Mouse (Mus musculus) heart, adult 2 months (tissue): ENCODE measurements around the gene Mtus2. TPM values are rescaled to one million over a fixed set of nuclear protein-coding genes. Genes with fewer than 3 reads are reported as not detected.

ENCODE experiments used
- DNase-seq, 2 experiments: peaks; one replicate each; pipeline ENCODE4 v3.0.0; 2021
- H3K27ac ChIP-seq: fragments of 200-600 bp; 2 replicates; pipeline ENCODE4 v1.8.1; 2022
- H3K27me3 ChIP-seq: fragments of 200-500 bp; 2 replicates; pipeline ENCODE4 v1.6.1; 2012; ENCODE audit warnings: mild to moderate bottlenecking, low read length, inconsistent platforms, mixed read lengths; ENCODE audit not compliant: control insufficient read depth, insufficient read depth
- H3K36me3 ChIP-seq: fragments of 200-500 bp; 2 replicates; pipeline ENCODE4 v1.6.1; 2012; ENCODE audit warnings: low read length, inconsistent platforms; ENCODE audit not compliant: control insufficient read depth, insufficient read depth
- H3K4me1 ChIP-seq: fragments of 200-500 bp; 2 replicates; pipeline ENCODE4 v1.6.1; 2011; ENCODE audit warnings: low read length; ENCODE audit not compliant: control insufficient read depth, insufficient read depth
- H3K4me3 ChIP-seq: fragments of 200-600 bp; 2 replicates; pipeline ENCODE4 v1.8.1; 2022
- H3K79me2 ChIP-seq: fragments of 200-500 bp; replicated peaks from 2 replicates; pipeline ENCODE4 v1.6.1; 2012; ENCODE audit warnings: mild to moderate bottlenecking, inconsistent platforms, low read length, moderate library complexity, mixed read lengths; ENCODE audit not compliant: control insufficient read depth, insufficient read depth
- H3K9ac ChIP-seq: fragments of 200-500 bp; 2 replicates; pipeline ENCODE4 v1.6.1; 2012; ENCODE audit warnings: low read depth, mild to moderate bottlenecking, control low read depth, inconsistent platforms, low read length, mixed read lengths
- CTCF ChIP-seq: fragments of 200-600 bp; IDR thresholded peaks from 2 replicates; pipeline ENCODE4 v1.8.1; 2022; ENCODE audit warnings: antibody characterized with exemption, mild to moderate bottlenecking, moderate library complexity
- EP300 ChIP-seq: fragments of 200-500 bp; IDR thresholded peaks from 2 replicates; pipeline ENCODE4 v1.6.1; 2011; ENCODE audit warnings: low read depth, low read length, control low read depth; ENCODE audit not compliant: insufficient read depth
- POLR2A ChIP-seq: fragments of 200-500 bp; IDR thresholded peaks from 2 replicates; pipeline ENCODE4 v1.6.1; 2011; ENCODE audit warnings: mild to moderate bottlenecking, low read depth, low read length, control low read depth; ENCODE audit not compliant: insufficient read depth
- WGBS: fragments of 180-500 bp; shearing (Covaris S2); methylation state at CpG from one replicate; pipeline ENCODE4 v1.1.7; 2018; 5-methylcytosine and 5-hydroxymethylcytosine counted together
- intact Hi-C: fragments of 180-260 bp; cut with DNase I; formaldehyde crosslinking; loops from one replicate; pipeline ENCODE4 v1.15.1; 2025
- polyA plus RNA-seq: library from polyadenylated mRNA; depleted of rRNA; stranded (reverse); fragments of >200 nt; gene quantifications from 2 replicates; pipeline ENCODE4 v1.2.3, GENCODE M21; 2012
- total RNA-seq, 2 experiments: library from RNA; stranded (reverse); gene quantifications; 2 replicates each; pipeline ENCODE4 v1.2.3; 2021

Mtus2 gene
- total and polyA plus RNA-seq, 3 experiments = 53.5 to 109 (median 96.9) TPM

- intact Hi-C loops = loop anchor here (10.0 kb wide), 1 partner anchor 830 kb away; no protein-coding TSS in a partner anchor
- peak; percentile 43 for TF ChIP-seq CTCF
- TF ChIP-seq POLR2A = no peak
Observed at GRCm38 (mm10) chr5:148244471-148244870, 287.4 kb downstream of the Mtus2 start.

DNA sequence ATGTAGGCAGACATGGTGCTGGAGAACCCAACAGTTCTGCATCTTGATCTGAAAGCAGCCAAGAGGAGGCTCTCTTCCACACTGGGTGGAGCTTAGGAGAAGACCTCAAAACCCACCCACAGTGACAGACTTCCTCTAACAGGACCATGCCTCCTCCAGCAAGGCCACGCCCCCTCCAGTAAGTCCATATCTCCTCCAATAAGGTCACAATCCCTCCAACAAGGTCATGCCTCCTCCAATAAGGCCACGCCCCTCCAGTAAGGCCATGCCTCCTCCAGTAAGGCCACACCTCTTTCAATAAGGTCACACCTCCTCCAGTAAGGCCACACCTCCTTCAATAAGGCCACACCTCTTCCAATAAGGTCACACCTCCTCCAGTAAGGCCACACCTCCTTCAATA lies 288.3 kb downstream of the Mtus2 start:
- Histone ChIP-seq H3K36me3 (no peaks in the 10 kb centered on the region), H3K4me3 (no peak overlapping the region), H3K27me3 (no peaks in the 10 kb centered on the region), H3K4me1 (no peaks in the 10 kb centered on the region; the same call in 1 of the 2 replicates), H3K79me2 (no peaks in the 10 kb centered on the region), H3K27ac (no peak overlapping the region), H3K9ac (no peak overlapping the region)
- WGBS = 83% methylated on average over 2 of the region's 2 CpGs
- no peak for DNase-seq
- no peak for TF ChIP-seq EP300
- intact Hi-C loops = loop anchor here (10.0 kb wide), 1 partner anchor 831 kb away; no protein-coding TSS in a partner anchor

More at GRCm38 (mm10) chr5:148244471-148244870, 287.4 kb downstream of the Mtus2 start:
- no peaks in the 10 kb centered on the region for H3K36me3 ChIP-seq
- no peaks in the 10 kb centered on the region for H3K79me2 ChIP-seq
- DNase-seq = no peak
- no peak overlapping the region for H3K4me3 ChIP-seq
- no peak overlapping the region for H3K9ac ChIP-seq
- H3K27ac ChIP-seq = no peak overlapping the region
- no peaks in the 10 kb centered on the region for H3K27me3 ChIP-seq
- 37% methylated on average over 1 of the region's 1 CpGs for WGBS
- H3K4me1 ChIP-seq = no peaks in the 10 kb centered on the region; the same call in 1 of the 2 replicates

DNA sequence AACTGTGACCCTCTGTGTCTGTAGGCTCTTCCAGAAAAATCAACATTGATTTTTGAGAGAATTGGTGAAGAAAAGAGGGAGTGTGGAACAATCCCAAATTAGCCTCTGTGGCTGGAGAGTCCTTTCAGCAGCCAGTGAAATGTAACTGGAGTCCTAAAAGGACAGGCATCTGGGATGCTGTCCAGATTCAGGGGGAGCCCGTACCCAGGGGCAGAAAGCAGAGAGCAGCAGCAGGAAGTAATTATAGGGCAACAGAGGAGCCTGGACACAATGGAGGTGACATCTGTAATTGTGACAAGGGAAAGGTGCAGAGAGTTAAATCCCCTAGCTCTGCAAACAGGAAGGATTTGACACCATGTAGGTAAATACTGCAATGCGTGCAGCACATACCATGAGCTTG lies 291.1 kb downstream of the Mtus2 start:
- Histone ChIP-seq H3K36me3 (no peaks in the 10 kb centered on the region), H3K27me3 (no peaks in the 10 kb centered on the region), H3K4me3 (no peak overlapping the region), H3K4me1 (no peaks in the 10 kb centered on the region; the same call in 1 of the 2 replicates), H3K79me2 (no peaks in the 10 kb centered on the region), H3K27ac (no peak overlapping the region), H3K9ac (no peak overlapping the region)
- intact Hi-C loops = loop anchor here (10.0 kb wide), 1 partner anchor 833 kb away; no protein-coding TSS in a partner anchor
- 20% methylated on average over 2 of the region's 2 CpGs for WGBS
- DNase-seq = peak in 1 of 2 experiments; percentile 13
- no peak for TF ChIP-seq CTCF
- no peak for TF ChIP-seq EP300
- TF ChIP-seq POLR2A = no peak

- intact Hi-C loops = no loop called here
- no peak overlapping the region for H3K9ac ChIP-seq
- no peaks in the 10 kb centered on the region for H3K27me3 ChIP-seq
- no peaks in the 10 kb centered on the region for H3K79me2 ChIP-seq
- no peak for DNase-seq
- no peaks in the 10 kb centered on the region for H3K36me3 ChIP-seq
- H3K27ac ChIP-seq = no peak overlapping the region
- TF ChIP-seq POLR2A (no peak), EP300 (no peak), CTCF (no peak)
- no peak overlapping the region for H3K4me3 ChIP-seq
- H3K4me1 ChIP-seq = no peaks in the 10 kb centered on the region; the same call in 1 of the 2 replicates
Observed at GRCm38 (mm10) chr5:148251847-148252246, 294.7 kb downstream of the Mtus2 start.

GRCm38 (mm10) chr5:148262016-148262415 lies 304.9 kb downstream of the Mtus2 start:
- Histone ChIP-seq H3K27me3 (no peaks in the 10 kb centered on the region; the same call in 1 of the 2 replicates), H3K4me3 (no peak overlapping the region), H3K9ac (no peak overlapping the region), H3K4me1 (no peaks in the 10 kb centered on the region), H3K27ac (no peak overlapping the region), H3K79me2 (no peaks in the 10 kb centered on the region), H3K36me3 (no peaks in the 10 kb centered on the region)
- no peak for DNase-seq
- intact Hi-C loops = no loop called here
- no peak for TF ChIP-seq CTCF
- WGBS = 87% methylated on average over 7 of the region's 7 CpGs

GRCm38 (mm10) chr5:148264819-148265707 lies 307.9 kb downstream of the Mtus2 start:
- intact Hi-C loops = no loop called here
- peak overlapping the region; percentile 84 for H3K27ac ChIP-seq
- peak; percentile 43 to 55 for DNase-seq
- H3K36me3 ChIP-seq = no peaks in the 10 kb centered on the region
- no peaks in the 10 kb centered on the region for H3K4me1 ChIP-seq
- H3K9ac ChIP-seq = peak overlapping the region; percentile 74
- no peak for TF ChIP-seq EP300
- WGBS = 2% methylated on average over 32 of the region's 32 CpGs
- peak overlapping the region; percentile 57 for H3K4me3 ChIP-seq
- no peaks in the 10 kb centered on the region; the same call in 1 of the 2 replicates for H3K27me3 ChIP-seq
- H3K79me2 ChIP-seq = no peaks in the 10 kb centered on the region
